ENCODE assay signal across 16 mouse cellular contexts in the genomic region with DNA sequence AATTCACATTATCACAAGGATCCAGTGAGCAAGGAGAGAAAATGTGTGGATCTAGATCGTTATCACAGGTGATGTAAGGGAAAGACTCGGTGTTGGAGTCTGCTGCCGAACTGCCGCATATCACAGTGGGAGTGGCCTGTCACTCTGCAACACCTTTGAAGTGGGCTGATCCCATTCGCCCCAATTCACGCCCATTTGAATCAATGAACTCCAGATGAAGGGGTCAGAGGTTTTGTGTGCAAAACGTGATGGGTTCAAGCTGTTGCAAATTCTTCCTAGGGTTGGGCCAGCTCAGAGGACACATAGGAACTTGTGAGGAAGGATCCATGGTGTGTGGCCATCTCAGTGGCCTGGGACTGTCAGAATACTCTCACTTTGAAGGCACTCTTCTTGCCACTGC.
"Had no signal": no experiment of that assay in that cellular context is flagged by ENCODE, and none has a peak within 500 bp of the region (broad histone marks: within the 10 kb centered on the region; RNA-seq: fewer than 3 reads in every experiment).

No protein-coding gene starts in this region.

- ATAC-seq: midbrain, embryonic 13.5 days; midbrain, embryonic 15.5 days had no signal

- H3K27me3 ChIP-seq: midbrain, embryonic 13.5 days; midbrain, embryonic 15.5 days; neural tube, embryonic 12.5 days had no signal

- H3K9ac ChIP-seq: lung, embryonic 14.5 days; midbrain, embryonic 13.5 days; midbrain, embryonic 15.5 days; neural tube, embryonic 12.5 days had no signal

- H3K4me1 ChIP-seq: midbrain, embryonic 13.5 days; midbrain, embryonic 15.5 days; neural tube, embryonic 12.5 days had no signal

- H3K27ac ChIP-seq: midbrain, embryonic 13.5 days; midbrain, embryonic 15.5 days; neural tube, embryonic 12.5 days had no signal

- H3K4me2 ChIP-seq: lung, embryonic 14.5 days; midbrain, embryonic 11.5 days; midbrain, embryonic 13.5 days; midbrain, embryonic 15.5 days; neural tube, embryonic 12.5 days had no signal

- H3K4me3 ChIP-seq: midbrain, embryonic 13.5 days; midbrain, embryonic 15.5 days; neural tube, embryonic 12.5 days had no signal

- H3K36me3 ChIP-seq: midbrain, embryonic 13.5 days; midbrain, embryonic 15.5 days; neural tube, embryonic 12.5 days had no signal

- H3K9me3 ChIP-seq: midbrain, embryonic 13.5 days; midbrain, embryonic 15.5 days; neural tube, embryonic 12.5 days had no signal

- DNase-seq: lung, adult 18-20 months; lung, embryonic 14.5 days; lung, postnatal 10 days; lung, postnatal 4 days; retina, postnatal 1 day; right cerebral cortex, adult 18-20 months; right cerebral cortex, postnatal 25 days; right cerebral cortex, postnatal 4 days; spleen, adult 18-20 months; thymus, adult 18-20 months; thymus, postnatal 14 days; thymus, postnatal 36 days had no signal
